Mouse (Mus musculus): ENCODE measurements around the gene Tbc1d20. TPM values are rescaled to one million over a fixed set of nuclear protein-coding genes. Genes with fewer than 3 reads are reported as not detected.
"Not testable (repeated sequence)": the region's sequence is repeated elsewhere in the genome, so short reads cannot be mapped to it uniquely, and the experiment has no call there.

Tbc1d20 gene
- total RNA-seq, 2 experiments from 2014 or later: 134 to 144 TPM

GRCm38 (mm10) chr2:152326654-152327053 is 33.0 kb downstream of the Tbc1d20 start:
- no peak for DNase-seq

GRCm38 (mm10) chr2:152327980-152328379 is 34.4 kb downstream of the Tbc1d20 start:
- DNase-seq: no peak

GRCm38 (mm10) chr2:152330858-152331423 is 37.3 kb downstream of the Tbc1d20 start:
- no peak for DNase-seq

- DNase-seq: peak; percentile 94
These were observed 38.6 kb downstream of the Tbc1d20 start, which contains the start of gene Rbck1 for GRCm38 (mm10) chr2:152332101-152332825. Gene Rbck1 (minus strand): TSS chr2:152332653.

- DNase-seq: no peak
These were observed 39.8 kb downstream of the Tbc1d20 start for GRCm38 (mm10) chr2:152333345-152334006.

GRCm38 (mm10) chr2:152335289-152335820 is 41.7 kb downstream of the Tbc1d20 start:
- no peak for DNase-seq

- peak; percentile 66 for DNase-seq
These were observed 43.2 kb downstream of the Tbc1d20 start for GRCm38 (mm10) chr2:152336856-152337255.

- no peak for DNase-seq
These were observed 44.1 kb downstream of the Tbc1d20 start for GRCm38 (mm10) chr2:152337591-152338212.

- no peak for DNase-seq
These were observed 44.7 kb downstream of the Tbc1d20 start for GRCm38 (mm10) chr2:152338319-152338718.

GRCm38 (mm10) chr2:152339631-152340179 is 46.1 kb downstream of the Tbc1d20 start:
- DNase-seq: no peak

GRCm38 (mm10) chr2:152343329-152344213 is 49.9 kb downstream of the Tbc1d20 start, which contains the start of gene Trib3:
Gene Trib3 (minus strand): TSS chr2:152344032.
- peak; percentile 87 for DNase-seq

GRCm38 (mm10) chr2:152344361-152344760 is 50.7 kb downstream of the Tbc1d20 start:
- no peak for DNase-seq

- no peak for DNase-seq
These were observed 51.3 kb downstream of the Tbc1d20 start for GRCm38 (mm10) chr2:152344909-152345308.

GRCm38 (mm10) chr2:152345393-152345792 is 51.8 kb downstream of the Tbc1d20 start:
- no peak for DNase-seq

GRCm38 (mm10) chr2:152346776-152347465 is 53.3 kb downstream of the Tbc1d20 start:
- DNase-seq: no peak

- DNase-seq: no peak
These were observed 54.1 kb downstream of the Tbc1d20 start for GRCm38 (mm10) chr2:152347722-152348121.

- DNase-seq: no peak
These were observed 55.6 kb downstream of the Tbc1d20 start for GRCm38 (mm10) chr2:152349205-152349604.

GRCm38 (mm10) chr2:152349842-152350540 is 56.4 kb downstream of the Tbc1d20 start:
- peak; percentile 82 for DNase-seq

GRCm38 (mm10) chr2:152357254-152357653 is 63.6 kb downstream of the Tbc1d20 start:
- no peak for DNase-seq

GRCm38 (mm10) chr2:152358977-152359376 is 65.3 kb downstream of the Tbc1d20 start:
- not testable (repeated sequence) for DNase-seq

Data from adrenal gland, postnatal 10 days (tissue).